Mouse (Mus musculus) left cerebral cortex, postnatal 4 days (tissue): ENCODE measurements around the gene Sgip1. TPM values are rescaled to one million over a fixed set of nuclear protein-coding genes. Genes with fewer than 3 reads are reported as not detected.

Experiments used
- DNase-seq: peaks from one replicate; pipeline ENCODE4 v3.0.0-alpha.2; 2022
- intact Hi-C: fragments of 180-260 bp; cut with DNase I; formaldehyde crosslinking; loops from one replicate; pipeline ENCODE4 v1.15.1; 2025
- total RNA-seq, 2 experiments: library from RNA; stranded (reverse); gene quantifications; 2 replicates each; pipeline ENCODE4 v1.2.3; 2021

Gene Sgip1
- total RNA-seq, 2 experiments from 2014 or later: 205 to 209 TPM

DNA sequence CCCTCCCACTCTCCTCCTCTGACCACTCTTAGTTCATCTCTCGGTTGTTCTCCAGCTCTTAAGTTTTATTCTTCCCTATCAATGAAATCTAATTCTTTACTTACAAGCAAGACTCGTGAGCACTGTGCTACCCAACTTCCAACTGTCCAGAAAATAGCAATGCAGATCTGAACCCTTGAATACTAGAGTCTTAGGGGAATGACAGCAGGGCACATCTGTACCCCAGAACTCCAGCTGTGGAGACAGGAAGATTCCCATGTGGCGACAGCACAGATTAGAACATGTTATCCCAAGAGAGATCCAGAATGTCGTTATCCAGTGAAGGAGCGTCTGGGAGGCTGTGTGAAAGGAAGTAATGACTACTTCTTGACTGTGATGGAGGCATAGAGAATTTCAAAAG lies 265.2 kb downstream of the Sgip1 start:
- DNase-seq: no peak
- intact Hi-C loops: no loop called here

DNA sequence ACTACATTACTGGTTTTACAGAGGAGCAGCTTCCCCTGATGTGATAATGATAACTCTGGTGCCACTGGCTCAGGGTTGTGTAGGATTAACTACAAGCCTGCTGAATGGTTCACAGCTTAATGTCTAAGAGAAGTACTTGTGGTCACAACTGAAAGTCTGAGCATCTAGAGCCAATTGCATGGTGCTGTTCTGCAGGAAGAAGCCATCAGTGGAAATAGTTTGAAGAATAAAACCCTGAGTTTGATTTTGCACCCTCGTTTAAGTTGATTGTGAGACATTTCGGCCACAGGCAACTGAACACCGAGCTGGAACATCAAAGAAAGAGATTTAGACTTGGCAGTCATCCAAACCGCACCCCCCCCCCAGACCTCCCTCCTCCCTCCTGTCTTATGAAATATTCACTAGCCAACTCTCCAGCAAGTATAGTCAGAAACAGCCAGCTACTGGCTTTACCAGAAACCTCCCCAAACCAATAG lies 265.9 kb downstream of the Sgip1 start:
- intact Hi-C loops: no loop called here
- DNase-seq: peak; percentile 33

DNA sequence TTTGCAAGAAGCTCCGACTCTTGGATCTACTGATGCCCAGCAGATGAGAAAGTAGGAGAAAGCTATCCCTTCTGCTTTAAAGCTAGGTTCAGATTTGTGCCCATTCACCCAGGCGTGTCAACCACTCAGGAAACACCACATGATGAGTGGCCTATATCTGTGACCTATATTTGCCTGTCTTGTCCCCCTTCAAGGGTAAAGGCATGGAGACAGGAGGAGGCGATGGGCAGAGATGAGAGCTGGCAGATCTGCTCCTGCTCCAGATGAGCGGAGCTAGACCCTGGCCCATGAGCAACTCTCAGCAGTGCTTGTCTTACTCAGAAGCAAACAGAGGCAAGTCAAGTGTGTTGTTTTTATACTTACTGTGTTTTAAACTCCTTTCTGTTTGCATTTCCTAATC lies 269.6 kb downstream of the Sgip1 start:
- intact Hi-C loops: no loop called here

DNA sequence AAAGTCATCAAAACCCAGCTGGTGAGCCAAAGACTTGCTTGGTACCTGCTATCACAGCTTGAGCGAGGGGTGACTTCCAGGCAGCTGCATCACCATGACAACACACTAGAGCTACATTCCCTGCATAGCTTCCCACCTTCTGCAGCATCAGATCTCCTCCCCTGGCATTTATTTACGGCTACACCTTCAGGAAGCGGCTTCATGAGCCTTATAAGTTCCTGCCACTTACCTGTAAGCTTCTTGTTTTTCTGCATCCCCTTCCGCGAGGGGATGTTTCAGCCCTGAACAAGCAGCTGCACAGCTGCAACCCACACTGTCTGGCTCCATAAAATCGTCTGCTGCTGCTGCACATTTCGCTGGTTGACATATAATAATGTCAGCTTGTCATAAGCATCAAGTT lies 270.7 kb downstream of the Sgip1 start:
- intact Hi-C loops: no loop called here
- no peak for DNase-seq

More for the DNA sequence above, 269.6 kb downstream of the Sgip1 start:
- no peak for DNase-seq

- intact Hi-C loops: no loop called here
- DNase-seq: no peak
Observed at GRCm38 (mm10) chr4:103013490-103013889, 272.4 kb downstream of the Sgip1 start.

Other genes with a start within 250 kb of the Sgip1 start
- 1 to 10 TPM; 1.0 to 1.4 TPM for gene Tctex1d1, start 237.3 kb downstream of the Sgip1 start, total RNA-seq